Mouse (Mus musculus): ENCODE results near the gene Olfr1393.
"Not testable (repeated sequence)": the region's sequence is repeated elsewhere in the genome, so short reads cannot be mapped to it uniquely, and the experiment has no call there.

The Olfr1393 gene

DNA sequence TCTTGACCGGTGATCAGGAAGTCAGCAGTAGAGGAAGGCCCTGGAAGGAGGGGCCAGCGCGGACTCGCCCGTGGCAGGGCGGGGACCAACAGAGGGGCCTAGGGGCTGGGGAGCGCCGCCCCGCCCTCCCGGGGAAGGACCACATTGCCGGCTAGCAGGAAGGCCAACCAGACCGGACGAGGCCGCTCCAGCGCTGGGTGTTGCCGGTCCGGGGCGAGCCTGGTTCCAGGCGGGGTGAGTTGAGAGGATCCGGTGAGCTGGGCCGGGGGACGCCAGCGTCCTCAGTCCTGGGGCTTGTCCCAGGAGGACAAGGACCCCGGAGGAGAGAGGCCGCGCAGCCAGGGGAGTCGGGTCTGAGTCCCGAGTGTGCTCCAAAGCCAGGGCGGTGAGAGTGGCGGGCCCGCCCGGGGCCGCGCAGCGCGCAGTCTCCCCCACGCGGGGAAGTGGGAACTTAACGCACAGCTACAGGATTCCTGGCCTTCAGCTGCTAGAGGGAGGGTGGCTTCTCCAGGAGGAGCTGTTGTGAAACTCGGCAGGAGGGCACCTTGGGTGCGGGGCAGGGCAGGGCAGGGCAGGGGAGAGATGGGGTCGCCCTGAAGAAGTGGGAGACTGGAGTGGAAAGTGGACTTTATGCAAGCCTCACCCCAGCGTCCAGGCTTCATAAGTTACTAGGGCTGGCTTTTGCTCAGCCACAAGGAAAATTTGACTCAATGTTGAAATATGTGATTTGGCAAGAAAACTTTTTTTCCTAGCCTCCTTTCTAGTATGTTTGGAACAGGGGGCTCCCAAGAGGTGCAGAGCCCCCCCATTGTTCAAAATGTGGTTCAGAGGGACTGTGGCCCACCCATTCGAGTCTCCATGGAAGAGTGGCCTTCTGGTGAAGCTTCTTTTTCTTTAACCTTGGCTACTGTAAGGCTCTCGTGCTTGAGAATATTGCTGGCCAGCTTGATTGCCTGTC is 27.4 kb upstream of the Olfr1393 start:
- DNase-seq (ENCODE audit: low spot score in 2 of 2) = peak; percentile 65 to 72

DNA sequence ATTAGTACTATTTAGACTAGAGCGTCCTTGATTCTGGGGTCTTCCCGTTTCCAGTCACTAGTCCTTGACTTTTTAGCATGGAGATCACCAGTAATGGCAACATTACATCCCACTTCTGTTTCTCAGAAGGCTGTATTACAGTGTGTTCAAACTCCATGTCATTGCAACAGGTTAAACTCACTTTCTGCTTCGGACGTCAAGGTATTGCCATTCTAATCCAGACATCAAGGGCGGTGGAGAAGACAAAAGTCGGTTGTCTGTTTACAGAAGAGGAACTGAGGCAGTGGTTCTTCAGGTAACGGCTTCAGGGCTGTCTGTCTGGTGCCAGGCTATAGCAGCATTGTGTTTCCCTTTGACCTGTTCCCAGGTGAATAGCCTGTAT is 26.7 kb upstream of the Olfr1393 start:
- no peak for DNase-seq (ENCODE audit: low spot score in 2 of 2)

- no peak for DNase-seq (ENCODE audit: low spot score in 2 of 2)
Observed at GRCm38 (mm10) chr11:49252048-49252447, 26.1 kb upstream of the Olfr1393 start.

DNA sequence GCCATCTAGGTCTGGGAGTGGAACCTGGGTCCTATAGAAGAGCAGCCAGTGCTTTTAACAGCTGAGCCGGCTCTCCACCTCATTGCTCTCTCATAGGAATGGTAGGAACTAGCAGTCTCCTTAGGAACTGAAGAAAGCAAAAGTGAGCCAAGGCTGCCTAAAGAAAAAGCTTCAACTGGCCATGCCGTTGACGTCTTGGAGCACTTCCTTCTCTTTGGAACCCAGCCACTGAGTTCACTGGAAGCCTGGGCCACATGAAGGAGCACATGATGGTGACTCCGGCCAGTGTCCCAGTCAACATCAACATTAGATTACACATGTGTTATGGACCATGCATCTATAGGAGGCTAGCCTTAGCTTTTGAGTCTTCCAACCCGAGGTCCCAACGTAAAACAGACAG is 25.1 kb upstream of the Olfr1393 start:
- no peak for DNase-seq (ENCODE audit: low spot score in 2 of 2)

- DNase-seq (ENCODE audit: low spot score in 2 of 2) = no peak
Observed at GRCm38 (mm10) chr11:49259296-49259695, 18.8 kb upstream of the Olfr1393 start.

GRCm38 (mm10) chr11:49259829-49260228 is 18.3 kb upstream of the Olfr1393 start:
- DNase-seq (ENCODE audit: low spot score in 2 of 2) = no peak

- DNase-seq (ENCODE audit: low spot score in 2 of 2) = no peak
Observed at GRCm38 (mm10) chr11:49260598-49261312, 17.3 kb upstream of the Olfr1393 start.

GRCm38 (mm10) chr11:49261313-49261855 is 16.7 kb upstream of the Olfr1393 start:
- no peak for DNase-seq (ENCODE audit: low spot score in 2 of 2)

DNA sequence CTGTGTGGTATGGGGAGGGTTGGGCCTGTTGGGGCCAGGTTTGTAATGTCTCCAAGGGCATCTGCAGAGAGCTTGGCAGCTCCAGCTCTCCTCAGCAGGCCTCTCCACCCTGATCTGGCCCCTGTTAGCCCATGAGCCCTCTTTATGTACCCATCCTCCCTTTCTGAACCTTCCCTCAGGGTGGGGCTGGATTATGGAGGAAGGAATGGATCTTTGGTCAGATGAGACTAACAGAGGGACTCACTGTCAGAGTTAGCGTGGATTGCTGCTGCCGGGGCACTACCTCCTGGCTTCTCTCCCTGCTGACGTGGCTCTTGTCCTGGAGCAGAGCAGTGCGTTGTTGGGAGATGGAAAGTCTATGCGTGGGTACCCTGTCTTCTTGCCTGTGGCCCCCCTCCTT is 15.8 kb upstream of the Olfr1393 start:
- DNase-seq (ENCODE audit: low spot score in 2 of 2) = no peak

DNA sequence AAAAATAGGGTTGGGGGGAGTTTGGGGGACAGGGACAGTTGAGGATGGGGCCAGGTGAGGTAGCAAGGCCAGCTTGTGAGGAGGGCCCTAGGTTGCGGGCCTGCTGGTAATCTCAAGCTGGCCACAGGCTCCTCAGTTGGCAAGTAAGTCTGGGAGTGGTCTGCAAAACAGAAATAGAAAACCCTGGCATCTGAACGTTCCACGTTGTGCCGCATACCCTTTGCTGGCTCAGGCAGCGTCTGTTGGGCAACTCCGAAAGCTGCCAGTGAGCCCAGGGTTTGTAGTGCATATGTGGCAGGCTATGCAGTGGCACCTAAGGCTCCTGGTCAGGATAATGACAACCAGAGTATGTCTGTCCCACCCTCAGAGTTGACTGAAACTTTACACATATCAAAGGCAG is 15.0 kb upstream of the Olfr1393 start:
- no peak for DNase-seq (ENCODE audit: low spot score in 2 of 2)

DNA sequence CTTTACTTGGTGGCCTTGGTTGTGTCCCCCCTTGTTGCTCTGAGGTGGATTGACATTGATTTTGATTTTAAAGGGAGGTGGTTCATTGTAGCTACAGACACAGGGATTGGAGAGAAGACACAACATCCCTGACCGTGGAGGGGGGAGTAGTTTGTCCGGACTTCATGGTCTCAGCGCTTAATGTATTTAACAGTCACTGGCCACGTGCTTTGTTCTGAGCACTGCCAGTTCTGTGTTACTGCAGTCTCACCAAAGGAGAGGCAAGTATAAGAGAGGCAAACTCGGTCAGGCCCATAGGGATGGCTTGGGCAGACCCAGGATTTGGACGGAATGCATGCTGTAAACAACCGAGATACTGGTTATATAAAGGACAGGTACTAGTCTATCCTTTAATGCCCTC is 14.0 kb upstream of the Olfr1393 start:
- DNase-seq (ENCODE audit: low spot score in 2 of 2) = no peak

GRCm38 (mm10) chr11:49264622-49265021 is 13.5 kb upstream of the Olfr1393 start:
- no peak for DNase-seq (ENCODE audit: low spot score in 2 of 2)

DNA sequence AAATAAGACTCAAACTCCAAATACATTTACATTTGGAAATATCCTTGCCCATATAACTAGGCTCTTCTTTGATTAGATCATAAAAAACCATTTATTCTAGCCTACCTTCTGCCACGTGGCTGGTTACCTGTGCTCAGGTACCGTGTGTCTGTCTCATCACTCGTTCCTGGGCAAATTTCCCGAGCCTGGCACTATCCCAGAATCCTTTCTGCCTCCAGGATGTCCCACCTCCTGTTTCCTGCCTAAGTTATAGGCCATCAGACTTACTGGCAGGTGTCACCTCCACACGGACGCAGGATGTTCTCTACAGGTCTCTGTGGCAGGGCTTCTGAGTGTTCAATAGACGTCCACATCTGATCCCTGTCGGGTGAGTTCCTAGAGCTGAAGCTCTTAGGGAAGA is 13.0 kb upstream of the Olfr1393 start:
- no peak for DNase-seq (ENCODE audit: low spot score in 2 of 2)

GRCm38 (mm10) chr11:49266671-49267070 is 11.4 kb upstream of the Olfr1393 start:
- DNase-seq (ENCODE audit: low spot score in 2 of 2) = no peak

GRCm38 (mm10) chr11:49267316-49267715 is 10.8 kb upstream of the Olfr1393 start:
- DNase-seq (ENCODE audit: low spot score in 2 of 2) = no peak

DNA sequence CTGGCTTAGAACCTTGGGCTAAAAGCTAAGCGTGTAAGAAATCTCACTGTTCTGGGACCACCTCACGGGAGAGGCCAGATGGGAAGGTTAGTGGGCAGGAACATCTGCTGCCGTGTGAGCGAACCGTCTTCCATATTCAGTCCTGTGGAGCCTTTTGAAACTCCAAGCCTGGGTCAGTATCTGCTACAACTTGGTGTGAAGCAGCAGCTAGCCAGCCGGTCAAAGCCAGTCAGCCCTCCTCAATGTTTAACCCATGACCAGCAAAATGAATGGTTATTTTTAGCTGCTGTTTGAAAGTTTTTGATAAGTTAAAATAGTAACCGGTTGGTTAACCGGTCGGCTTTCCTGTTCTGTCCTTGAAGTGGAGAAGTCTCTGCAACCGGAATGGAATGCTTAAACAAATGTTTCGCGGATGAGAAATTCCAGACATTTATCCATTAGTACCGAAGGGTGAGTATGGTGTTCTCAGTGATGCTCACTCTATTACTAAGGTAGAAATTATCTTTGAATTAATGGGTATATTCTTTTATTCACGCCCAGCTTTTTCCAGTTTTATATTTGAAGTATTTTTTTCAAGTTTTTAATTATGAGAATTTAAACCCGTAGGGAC is 10.0 kb upstream of the Olfr1393 start:
- no peak for DNase-seq (ENCODE audit: low spot score in 2 of 2)

GRCm38 (mm10) chr11:49269761-49270160 is 8.3 kb upstream of the Olfr1393 start:
- no peak for DNase-seq (ENCODE audit: low spot score in 2 of 2)

- DNase-seq (ENCODE audit: low spot score in 2 of 2) = no peak
Observed at GRCm38 (mm10) chr11:49270368-49270767, 7.7 kb upstream of the Olfr1393 start.

GRCm38 (mm10) chr11:49271334-49271733 is 6.8 kb upstream of the Olfr1393 start:
- no peak for DNase-seq (ENCODE audit: low spot score in 2 of 2)

DNA sequence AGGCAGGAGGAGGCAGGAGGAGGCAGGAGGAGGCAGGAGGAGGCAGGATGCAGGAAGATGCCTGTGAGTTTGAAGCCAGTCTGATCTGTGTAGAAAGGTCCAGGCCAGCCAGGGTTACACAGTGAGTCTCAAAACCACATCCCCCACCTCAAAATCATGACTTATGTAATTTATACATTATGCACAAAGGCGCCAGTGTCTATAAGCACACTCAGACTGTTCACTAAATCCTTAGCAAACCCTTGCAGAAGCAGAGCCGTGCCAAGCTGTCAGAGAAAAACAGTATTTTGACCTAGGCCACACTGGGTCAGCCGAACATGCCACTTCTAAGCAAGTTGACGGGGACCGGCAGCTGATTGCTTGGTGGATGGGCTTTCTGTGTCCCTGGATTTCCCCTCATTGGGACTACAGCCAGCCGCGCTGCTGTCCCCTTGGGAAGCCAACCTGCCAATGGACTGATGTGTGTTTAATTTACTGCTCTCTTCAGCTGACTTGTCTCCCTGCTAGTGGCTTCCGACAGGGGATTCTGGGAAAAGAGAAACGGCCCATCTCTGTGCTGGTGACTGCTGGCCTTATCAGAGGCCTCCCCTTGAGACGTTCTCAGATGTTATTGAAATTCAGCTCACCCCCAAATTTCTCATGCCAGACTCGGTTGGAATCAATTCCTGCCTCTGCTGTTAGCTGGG is 4.1 kb upstream of the Olfr1393 start:
- no peak for DNase-seq (ENCODE audit: low spot score in 2 of 2)

DNA sequence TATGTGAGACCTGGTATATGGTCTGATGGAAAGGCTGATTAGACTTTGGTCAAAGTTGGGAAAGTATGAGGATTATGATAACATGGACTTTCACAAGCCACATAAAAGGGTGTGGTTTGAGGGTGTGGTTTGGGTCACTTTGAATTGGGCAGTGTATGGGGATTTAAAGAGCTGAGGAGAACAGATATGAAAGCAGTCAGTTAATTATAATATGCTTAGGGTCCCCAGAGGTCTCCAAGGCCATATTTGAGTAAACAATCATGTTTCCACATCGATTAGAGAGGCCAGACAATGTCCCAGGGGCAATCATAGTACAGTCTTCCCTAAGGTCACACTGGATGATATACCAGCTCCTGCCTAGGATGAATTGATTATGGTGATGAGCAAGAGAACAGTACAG is 6.9 kb downstream of the Olfr1393 start, which contains the start of gene Olfr1392:
TSS of gene Olfr1392 (plus strand) at position 301 of the 400 bp plus-strand sequence.
- DNase-seq (ENCODE audit: low spot score in 2 of 2) = not testable (repeated sequence)

DNA sequence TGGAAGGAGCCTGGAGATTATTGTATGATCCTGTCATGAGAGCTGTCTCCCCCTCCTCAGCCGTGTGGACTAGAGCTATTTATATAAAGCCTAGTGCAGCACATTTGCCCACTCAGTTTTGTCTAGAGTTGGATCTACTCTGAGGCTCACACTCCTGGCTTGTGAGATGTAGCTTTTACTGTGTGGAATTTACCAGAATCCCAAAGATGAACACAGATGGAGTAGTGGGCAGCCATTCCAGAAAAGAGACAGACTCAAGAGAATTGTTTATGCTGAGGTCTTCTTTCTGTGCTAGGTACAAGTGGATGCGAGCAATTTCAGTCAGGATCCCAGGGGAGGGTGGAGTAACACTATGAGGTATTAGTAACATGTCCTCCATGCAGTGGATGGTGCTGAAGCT is 9.1 kb downstream of the Olfr1393 start:
- DNase-seq (ENCODE audit: low spot score in 2 of 2) = no peak

Measured in frontal cortex, postnatal 10 days (tissue).